Mouse (Mus musculus) hindlimb bud, embryonic 11.5 days (tissue): ENCODE measurements at regions not wholly inside any gene's neighbourhood (a gene's known extent, or its start where the extent isn't known, plus 50 kb on each side); places are given as distances from the start of the nearest gene placed in this dataset.

Experiments
- DNase-seq: peaks from one replicate; pipeline ENCODE4 v3.0.0-alpha.2; 2012; ENCODE audit warnings: low read depth, low spot score; ENCODE audit errors: extremely low spot score

- DNase-seq: no peak
Observed at GRCm38 (mm10) chr7:135767493-135767892, 51.3 kb upstream of the Mki67 start.

GRCm38 (mm10) chr7:135768064-135768463 lies 51.9 kb upstream of the Mki67 start:
- no peak for DNase-seq

- DNase-seq: peak; percentile 56
Observed at GRCm38 (mm10) chr7:135768592-135768991, 52.4 kb upstream of the Mki67 start.

- no peak for DNase-seq
Observed at GRCm38 (mm10) chr7:135769082-135769673, 53.0 kb upstream of the Mki67 start.

GRCm38 (mm10) chr7:135770051-135770450 lies 53.9 kb upstream of the Mki67 start:
- no peak for DNase-seq

GRCm38 (mm10) chr7:135775832-135776433 lies 59.8 kb upstream of the Mki67 start:
- DNase-seq: no peak

GRCm38 (mm10) chr7:135790167-135790566 lies 74.0 kb upstream of the Mki67 start:
- DNase-seq: no peak

- no peak for DNase-seq
Observed at GRCm38 (mm10) chr7:135790978-135791377, 74.8 kb upstream of the Mki67 start.

- DNase-seq: no peak
Observed at GRCm38 (mm10) chr7:135791953-135792690, 76.0 kb upstream of the Mki67 start.

GRCm38 (mm10) chr7:135792918-135793317 lies 76.8 kb upstream of the Mki67 start:
- no peak for DNase-seq

GRCm38 (mm10) chr7:135794238-135794637 lies 78.1 kb upstream of the Mki67 start:
- no peak for DNase-seq

GRCm38 (mm10) chr7:135794679-135795078 lies 78.5 kb upstream of the Mki67 start:
- DNase-seq: no peak

GRCm38 (mm10) chr7:135798441-135798840 lies 82.3 kb upstream of the Mki67 start:
- no peak for DNase-seq

- no peak for DNase-seq
Observed at GRCm38 (mm10) chr7:135802598-135803121, 86.5 kb upstream of the Mki67 start.

- no peak for DNase-seq
Observed at GRCm38 (mm10) chr7:135804730-135805129, 88.6 kb upstream of the Mki67 start.

GRCm38 (mm10) chr7:135806139-135806538 lies 90.0 kb upstream of the Mki67 start:
- no peak for DNase-seq

- DNase-seq: no peak
Observed at GRCm38 (mm10) chr7:135806673-135807072, 90.5 kb upstream of the Mki67 start.

GRCm38 (mm10) chr7:135809167-135809566 lies 93.0 kb upstream of the Mki67 start:
- no peak for DNase-seq

- no peak for DNase-seq
Observed at GRCm38 (mm10) chr7:135809751-135810379, 93.7 kb upstream of the Mki67 start.

GRCm38 (mm10) chr7:135810971-135811370 lies 94.8 kb upstream of the Mki67 start:
- DNase-seq: no peak

- no peak for DNase-seq
Observed at GRCm38 (mm10) chr7:135813616-135814015, 97.5 kb upstream of the Mki67 start.

- DNase-seq: no peak
Observed at GRCm38 (mm10) chr7:135816191-135816590, 100.0 kb upstream of the Mki67 start.
